Mouse (Mus musculus) kidney, adult 2 months (tissue): ENCODE measurements at regions not wholly inside any gene's neighbourhood (a gene's known extent, or its start where the extent isn't known, plus 50 kb on each side); places are given as distances from the start of the nearest gene placed in this dataset.

Experiments
- CTCF ChIP-seq: fragments of 200-500 bp; conservative IDR thresholded peaks from 2 replicates; pipeline ENCODE4 v1.5.1; 2011; ENCODE audit warnings: low read depth, mild to moderate bottlenecking, control low read depth, low read length, moderate library complexity, mixed read lengths; ENCODE audit not compliant: insufficient read depth, insufficient read length
- POLR2A ChIP-seq: fragments of 200-500 bp; IDR thresholded peaks from one replicate; pipeline ENCODE4 v1.6.1; 2011; ENCODE audit warnings: low read depth, low read length, control low read depth

DNA sequence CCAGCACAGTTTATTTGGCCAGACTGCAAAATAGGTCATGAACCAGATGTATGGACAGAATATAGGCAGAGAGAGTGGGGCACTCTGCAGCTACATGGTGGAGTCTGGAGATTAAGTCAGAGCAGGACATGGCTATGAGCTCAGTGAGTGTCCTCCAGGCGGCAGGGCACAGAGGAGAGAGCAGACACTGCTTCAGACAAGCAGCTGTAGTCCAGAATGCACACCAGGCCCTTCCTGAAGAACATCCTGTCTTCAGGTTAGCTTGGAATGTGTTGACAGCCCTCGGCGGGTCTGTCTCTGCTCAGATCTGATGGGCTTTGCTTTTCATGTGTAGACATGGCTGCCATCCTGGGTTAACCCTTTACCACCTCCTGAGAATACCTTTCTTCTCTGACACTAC, 238.6 kb downstream of the Nuak1 start:
- TF ChIP-seq POLR2A (no peak), CTCF (no peak)
